18 mouse cellular contexts compared by ENCODE assay signal in genomic region chr11:117249985-117250928, GRCm38 (mm10). TPM values are rescaled to one million over a fixed set of nuclear protein-coding genes. Genes with fewer than 3 reads are reported as not detected.
DNase-seq lines count a peak whose midpoint lies in the region; ATAC-seq and TF ChIP-seq lines count a peak whose summit lies in the region.
"Had no signal": no experiment of that assay in that cellular context is flagged by ENCODE, and none has a peak within 500 bp of the region (broad histone marks: within the 10 kb centered on the region; RNA-seq: fewer than 3 reads in every experiment).

No protein-coding gene starts in this region.

- TF ChIP-seq CTCF in gastrocnemius, adult 2 months (IDR thresholded peaks at IDR 0.05): no peak
- no peak for TF ChIP-seq CTCF in bone marrow, adult 2 months (IDR thresholded peaks at IDR 0.05; ENCODE audit: control insufficient read depth, insufficient read depth, low read length)

- no peak for TF ChIP-seq POLR2A in bone marrow, adult 2 months (IDR thresholded peaks at IDR 0.05; ENCODE audit: borderline replicate concordance, control insufficient read depth, low read depth, low read length)

- intact Hi-C loops in gastrocnemius, postnatal 14 days (cut with DNase I; ENCODE audit: low total_unique reads): loop anchor here (10.0 kb wide), 1 partner anchor 45 kb away; no protein-coding TSS in a partner anchor
- intact Hi-C loops in gastrocnemius, adult 2 months (cut with DNase I): no loop called here
- intact Hi-C loops in left cerebral cortex, postnatal 10 days (cut with DNase I): no loop called here

- H3K27ac ChIP-seq in gastrocnemius, adult 2 months: no peak overlapping the region
- H3K27ac ChIP-seq in bone marrow, adult 2 months (ENCODE audit: control insufficient read depth, insufficient read depth, low read depth, low read length, poor library complexity): peak overlapping the region; percentile 29
- H3K27ac ChIP-seq: embryonic facial prominence, embryonic 15.5 days; limb, embryonic 13.5 days; liver, embryonic 15.5 days had no signal

- DNase-seq in gastrocnemius, postnatal 14 days: peak; percentile 54
- no peak for DNase-seq in gastrocnemius, adult 2 months
- DNase-seq in CD4-positive, CD25-positive, alpha-beta regulatory T cell, adult 2 months (ENCODE audit: low read depth, low spot score): peak; percentile 50
- DNase-seq in thymus, postnatal 4 days: no peak
- no peak for DNase-seq in ovary, postnatal 36 days (ENCODE audit: low spot score)
- DNase-seq in left cerebral cortex, postnatal 10 days (ENCODE audit: extremely low spot score in 1 of 2, low spot score in 2 of 2): no peak
- DNase-seq: cerebellum, adult 9-11 months; gastrocnemius, postnatal 36 days; right cerebral cortex, adult 18-20 months had no signal

- H3K4me1 ChIP-seq in bone marrow, adult 2 months (ENCODE audit: control insufficient read depth, insufficient read depth, low read length): peaks cover 11% of the 10 kb centered on the region

- ATAC-seq in megakaryocyte, adult 5-6 weeks (ENCODE audit: poor library complexity, severe bottlenecking): peak; percentile 50
- ATAC-seq: intestine, embryonic 16.5 days; midbrain, embryonic 15.5 days had no signal

- no peak overlapping the region for H3K4me3 ChIP-seq in gastrocnemius, adult 2 months
- no peak overlapping the region for H3K4me3 ChIP-seq in bone marrow, adult 2 months (replicated peaks; ENCODE audit: control insufficient read depth, low read depth, low read length)
- H3K4me3 ChIP-seq: embryonic facial prominence, embryonic 15.5 days; hindbrain, embryonic 12.5 days; kidney, embryonic 15.5 days; limb, embryonic 13.5 days; liver, embryonic 15.5 days; midbrain, embryonic 15.5 days had no signal

- WGBS in bone marrow, adult 2 months: 64% methylated on average over 22 of the region's 22 CpGs

RNA-seq across cellular contexts. Expression of gene Sept9, which starts 50.8 kb away (rescaled TPM):
- 10 to 100 TPM; 27.2 to 34.0 TPM for total RNA-seq in gastrocnemius, postnatal 14 days (2021)
- 10 to 100 TPM; 11.5 to 13.6 TPM for total RNA-seq in gastrocnemius, adult 2 months (2021)
- 31.1 and 51.6 TPM in 2 replicates for polyA plus RNA-seq in bone marrow, adult 2 months (2011; ENCODE audit: insufficient read depth, insufficient read length, low replicate concordance, missing spikeins)
- total RNA-seq in megakaryocyte, adult 5-6 weeks (2015): 162 and 178 TPM in 2 replicates
- total RNA-seq in megakaryocyte, adult 5-6 weeks (2017): 335 and 338 TPM in 2 replicates
- 10 to 100 TPM; 65.0 to 69.0 TPM for total RNA-seq in left cerebral cortex, postnatal 10 days (2021)

Comparison
In these comparisons a context has a peak if more than half of its experiments do, and no peak if none do; other contexts are left out.
1. DNase-seq: peak in gastrocnemius, postnatal 14 days (single experiment) and CD4-positive, CD25-positive, alpha-beta regulatory T cell, adult 2 months (single experiment); none in gastrocnemius, adult 2 months (single experiment), thymus, postnatal 4 days (single experiment), ovary, postnatal 36 days (single experiment) and left cerebral cortex, postnatal 10 days (0 of 2).